Mouse (Mus musculus): ENCODE data around the gene Psmd14. TPM values are rescaled to one million over a fixed set of nuclear protein-coding genes. Genes with fewer than 3 reads are reported as not detected.
A peak's percentile ranks its signal among the peaks of the same experiment; 100 is the strongest.

Psmd14 gene
- polyA plus RNA-seq, 1 experiment from 2014 or later = 197 TPM

GRCm38 (mm10) chr2:61806346-61806825 lies 94.9 kb downstream of the Psmd14 start:
- H3K4me3 ChIP-seq = no peak overlapping the region
- no peak overlapping the region for H3K9ac ChIP-seq
- no peaks in the 10 kb centered on the region for H3K9me3 ChIP-seq
- H3K27ac ChIP-seq = no peak overlapping the region
- peaks cover 68% of the 10 kb centered on the region for H3K27me3 ChIP-seq
- H3K4me2 ChIP-seq (replicated peaks) = no peak overlapping the region
- WGBS = 9% methylated on average over 3 of the region's 3 CpGs
- peaks cover 18% of the 10 kb centered on the region for H3K4me1 ChIP-seq
- ATAC-seq (ENCODE audit: insufficient number of reproducible peaks, insufficient read depth, low FRiP score, low TSS enrichment) = no peak
- no peaks in the 10 kb centered on the region for H3K36me3 ChIP-seq

GRCm38 (mm10) chr2:61807151-61807550 lies 95.7 kb downstream of the Psmd14 start:
- 0 out of 2 replicates have a peak overlapping the region, but pooled peaks have one; percentile 15 for H3K9ac ChIP-seq
- whole genome bisulfite sequencing = under 1% methylated on average over 22 of the region's 22 CpGs
- ATAC-seq (ENCODE audit: insufficient number of reproducible peaks, insufficient read depth, low FRiP score, low TSS enrichment) = no peak
- H3K4me3 ChIP-seq = no peak overlapping the region
- H3K9me3 ChIP-seq = no peaks in the 10 kb centered on the region
- H3K36me3 ChIP-seq = no peaks in the 10 kb centered on the region
- H3K4me1 ChIP-seq = peaks cover 18% of the 10 kb centered on the region
- no peak overlapping the region for H3K27ac ChIP-seq
- H3K4me2 ChIP-seq (replicated peaks) = no peak overlapping the region; the same call in 1 of the 2 replicates
- H3K27me3 ChIP-seq = peaks cover 68% of the 10 kb centered on the region

- H3K9ac ChIP-seq = no peak overlapping the region
- H3K27me3 ChIP-seq = peaks cover 68% of the 10 kb centered on the region
- 14% methylated on average over 2 of the region's 2 CpGs for WGBS
- no peak overlapping the region for H3K27ac ChIP-seq
- no peaks in the 10 kb centered on the region for H3K9me3 ChIP-seq
- no peak for ATAC-seq (ENCODE audit: insufficient number of reproducible peaks, insufficient read depth, low FRiP score, low TSS enrichment)
- H3K4me2 ChIP-seq (replicated peaks) = no peak overlapping the region
- H3K36me3 ChIP-seq = no peaks in the 10 kb centered on the region
- H3K4me1 ChIP-seq = peaks cover 15% of the 10 kb centered on the region
- no peak overlapping the region for H3K4me3 ChIP-seq
These were observed 96.3 kb downstream of the Psmd14 start for GRCm38 (mm10) chr2:61807781-61808180.

- Histone ChIP-seq H3K4me3 (no peak overlapping the region), H3K27me3 (peaks cover 68% of the 10 kb centered on the region), H3K9ac (no peak overlapping the region), H3K4me2 (replicated peaks) (no peak overlapping the region), H3K36me3 (no peaks in the 10 kb centered on the region), H3K27ac (no peak overlapping the region), H3K9me3 (no peaks in the 10 kb centered on the region), H3K4me1 (peaks cover 9% of the 10 kb centered on the region; the same call in 1 of the 2 replicates)
- WGBS = 2% methylated on average over 6 of the region's 6 CpGs
- ATAC-seq (ENCODE audit: insufficient number of reproducible peaks, insufficient read depth, low FRiP score, low TSS enrichment) = no peak
These were observed 97.3 kb downstream of the Psmd14 start for GRCm38 (mm10) chr2:61808776-61809175.

GRCm38 (mm10) chr2:61809381-61809780 lies 97.9 kb downstream of the Psmd14 start:
- no peak for ATAC-seq (ENCODE audit: insufficient number of reproducible peaks, insufficient read depth, low FRiP score, low TSS enrichment)
- no peak overlapping the region for H3K9ac ChIP-seq
- H3K36me3 ChIP-seq = no peaks in the 10 kb centered on the region
- no peak overlapping the region for H3K4me2 ChIP-seq (replicated peaks)
- no peak overlapping the region for H3K4me3 ChIP-seq
- no peaks in the 10 kb centered on the region for H3K9me3 ChIP-seq
- no peak overlapping the region for H3K27ac ChIP-seq
- whole genome bisulfite sequencing = 3% methylated on average over 1 of the region's 1 CpGs
- peaks cover 9% of the 10 kb centered on the region; the same call in 1 of the 2 replicates for H3K4me1 ChIP-seq
- H3K27me3 ChIP-seq = peaks cover 67% of the 10 kb centered on the region

- Histone ChIP-seq H3K4me3 (no peak overlapping the region), H3K4me1 (no peaks in the 10 kb centered on the region), H3K9ac (no peak overlapping the region), H3K36me3 (no peaks in the 10 kb centered on the region), H3K27ac (no peak overlapping the region), H3K4me2 (replicated peaks) (no peak overlapping the region), H3K9me3 (no peaks in the 10 kb centered on the region), H3K27me3 (peaks cover 64% of the 10 kb centered on the region)
- ATAC-seq (ENCODE audit: insufficient number of reproducible peaks, insufficient read depth, low FRiP score, low TSS enrichment) = no peak
- WGBS = 23% methylated on average over 4 of the region's 4 CpGs
These were observed 99.3 kb downstream of the Psmd14 start for GRCm38 (mm10) chr2:61810751-61811150.

- Histone ChIP-seq H3K4me2 (replicated peaks) (peak overlapping the region; percentile 93), H3K4me1 (no peaks in the 10 kb centered on the region), H3K4me3 (peak overlapping the region; percentile 49), H3K9ac (no peak overlapping the region), H3K27me3 (peaks cover 67% of the 10 kb centered on the region), H3K27ac (no peak overlapping the region), H3K9me3 (no peaks in the 10 kb centered on the region), H3K36me3 (no peaks in the 10 kb centered on the region)
- 6% methylated on average over 8 of the region's 8 CpGs for WGBS
- no peak for ATAC-seq (ENCODE audit: insufficient number of reproducible peaks, insufficient read depth, low FRiP score, low TSS enrichment)
These were observed 99.6 kb downstream of the Psmd14 start for GRCm38 (mm10) chr2:61811163-61811506.

GRCm38 (mm10) chr2:61811507-61812421 lies 100.3 kb downstream of the Psmd14 start:
- Histone ChIP-seq H3K27me3 (peaks cover 67% of the 10 kb centered on the region), H3K4me2 (replicated peaks) (peak overlapping the region; percentile 93)
- WGBS = under 1% methylated on average over 113 of the region's 121 CpGs

GRCm38 (mm10) chr2:61812536-61812935 lies 101.0 kb downstream of the Psmd14 start:
- H3K27me3 ChIP-seq = peaks cover 61% of the 10 kb centered on the region
- no peaks in the 10 kb centered on the region for H3K36me3 ChIP-seq
- H3K9me3 ChIP-seq = no peaks in the 10 kb centered on the region
- no peaks in the 10 kb centered on the region for H3K4me1 ChIP-seq
- peak overlapping the region; percentile 60; the same call in 1 of the 2 replicates for H3K9ac ChIP-seq
- peak overlapping the region; percentile 93 for H3K4me2 ChIP-seq (replicated peaks)
- WGBS = 2% methylated on average over 12 of the region's 12 CpGs
- peak overlapping the region; percentile 49 for H3K4me3 ChIP-seq
- no peak overlapping the region for H3K27ac ChIP-seq
- no peak for ATAC-seq (ENCODE audit: insufficient number of reproducible peaks, insufficient read depth, low FRiP score, low TSS enrichment)

More at GRCm38 (mm10) chr2:61811507-61812421, 100.3 kb downstream of the Psmd14 start:
- no peaks in the 10 kb centered on the region for H3K36me3 ChIP-seq
- ATAC-seq (ENCODE audit: insufficient number of reproducible peaks, insufficient read depth, low FRiP score, low TSS enrichment) = peak; percentile 79
- H3K27ac ChIP-seq = no peak overlapping the region
- no peaks in the 10 kb centered on the region for H3K4me1 ChIP-seq
- H3K4me3 ChIP-seq = peak overlapping the region; percentile 49
- H3K9ac ChIP-seq = peak overlapping the region; percentile 60
- no peaks in the 10 kb centered on the region for H3K9me3 ChIP-seq

- no peaks in the 10 kb centered on the region for H3K9me3 ChIP-seq
- no peak for ATAC-seq (ENCODE audit: insufficient number of reproducible peaks, insufficient read depth, low FRiP score, low TSS enrichment)
- no peak overlapping the region for H3K4me3 ChIP-seq
- no peaks in the 10 kb centered on the region for H3K36me3 ChIP-seq
- 2% methylated on average over 6 of the region's 6 CpGs for WGBS
- H3K9ac ChIP-seq = no peak overlapping the region
- H3K27me3 ChIP-seq = peaks cover 63% of the 10 kb centered on the region
- no peak overlapping the region for H3K4me2 ChIP-seq (replicated peaks)
- no peak overlapping the region for H3K27ac ChIP-seq
- no peaks in the 10 kb centered on the region for H3K4me1 ChIP-seq
These were observed 101.6 kb downstream of the Psmd14 start for GRCm38 (mm10) chr2:61813106-61813505.

GRCm38 (mm10) chr2:61813521-61813920 lies 102.0 kb downstream of the Psmd14 start:
- Histone ChIP-seq H3K4me1 (no peaks in the 10 kb centered on the region), H3K4me2 (replicated peaks) (no peak overlapping the region), H3K27ac (no peak overlapping the region)

More at GRCm38 (mm10) chr2:61813521-61813920, 102.0 kb downstream of the Psmd14 start:
- ATAC-seq (ENCODE audit: insufficient number of reproducible peaks, insufficient read depth, low FRiP score, low TSS enrichment) = no peak
- 13% methylated on average over 1 of the region's 1 CpGs for WGBS
- Histone ChIP-seq H3K36me3 (no peaks in the 10 kb centered on the region), H3K4me3 (no peak overlapping the region), H3K9me3 (no peaks in the 10 kb centered on the region), H3K9ac (no peak overlapping the region), H3K27me3 (peaks cover 63% of the 10 kb centered on the region)
